Mouse (Mus musculus) sigmoid colon, adult 10 weeks (tissue): ENCODE data around the gene Ints3. TPM values are rescaled to one million over a fixed set of nuclear protein-coding genes. Genes with fewer than 3 reads are reported as not detected.

Experiments
- polyA plus RNA-seq: library from polyadenylated mRNA; stranded (reverse); fragments of 350-450 nt; fragmentation: Illumina TruSeq; extraction: RNeasy Lipid Tissue Mini Kit (QIAGEN cat#74804); gene quantifications from one replicate; pipeline ENCODE4 v1.2.3, GENCODE M21; 2014; ENCODE audit warnings: low read depth, low replicate concordance

Ints3 gene
- polyA plus RNA-seq: 19.1 TPM

GRCm38 (mm10) chr3:90433381-90434020, at the start of gene Ints3:
Gene Ints3, minus strand, starts transcription at chr3:90433622.

GRCm38 (mm10) chr3:90475831-90476611, 42.6 kb upstream of the Ints3 start, which contains the start of gene Ilf2:
Gene Ilf2, plus strand, starts transcription at chr3:90476126.

GRCm38 (mm10) chr3:90465686-90466310, 32.4 kb upstream of the Ints3 start, which contains the start of gene Npr1:
Gene Npr1, minus strand, starts transcription at chr3:90465866.

GRCm38 (mm10) chr3:90389511-90390490, 43.6 kb downstream of the Ints3 start, which contains the start of gene Slc27a3:
Gene Slc27a3, minus strand, starts transcription at chr3:90389938.

Other genes with a start within 250 kb of the Ints3 start
- gene Rps27, start 220.0 kb downstream of the Ints3 start, polyA plus RNA-seq: 2,039 TPM
- gene Rab13, start 219.9 kb downstream of the Ints3 start, polyA plus RNA-seq: 6.8 TPM
- 130 TPM for gene Jtb, start 202.0 kb downstream of the Ints3 start, polyA plus RNA-seq
- 22.6 TPM for gene Creb3l4, start 190.1 kb downstream of the Ints3 start, polyA plus RNA-seq
- 97.3 TPM for gene Slc39a1, start 185.4 kb downstream of the Ints3 start, polyA plus RNA-seq
- gene Crtc2, start 179.5 kb downstream of the Ints3 start, polyA plus RNA-seq: 19.9 TPM
- gene Dennd4b, start 168.4 kb downstream of the Ints3 start, polyA plus RNA-seq: 1.1 TPM
- gene Gatad2b, start 140.4 kb downstream of the Ints3 start, polyA plus RNA-seq: 45.0 TPM
- not detected for gene Slc27a3, start 43.7 kb downstream of the Ints3 start, polyA plus RNA-seq
- gene Npr1, start 32.2 kb upstream of the Ints3 start, polyA plus RNA-seq: 1.4 TPM
- gene Ilf2, start 42.5 kb upstream of the Ints3 start, polyA plus RNA-seq: 48.1 TPM
- 68.4 TPM for gene Snapin, start 57.4 kb upstream of the Ints3 start, polyA plus RNA-seq
- gene Chtop, start 75.9 kb upstream of the Ints3 start, polyA plus RNA-seq: 156 TPM
- gene S100a1, start 80.8 kb upstream of the Ints3 start, polyA plus RNA-seq: 84.9 TPM
- gene S100a13, start 80.8 kb upstream of the Ints3 start, polyA plus RNA-seq: 15.8 TPM
- gene S100a14, start 93.2 kb upstream of the Ints3 start, polyA plus RNA-seq: 53.2 TPM
- gene S100a16, start 103.6 kb upstream of the Ints3 start, polyA plus RNA-seq: 96.5 TPM
- not detected for gene S100a3, start 127.0 kb upstream of the Ints3 start, polyA plus RNA-seq
- gene S100a2, start 156.6 kb upstream of the Ints3 start, polyA plus RNA-seq: not detected
- gene Gm42674, start 168.3 kb upstream of the Ints3 start, polyA plus RNA-seq: not detected
- gene S100a4, start 170.1 kb upstream of the Ints3 start, polyA plus RNA-seq: 13.6 TPM
- not detected for gene S100a5, start 174.9 kb upstream of the Ints3 start, polyA plus RNA-seq
- gene S100a6, start 179.3 kb upstream of the Ints3 start, polyA plus RNA-seq: 583 TPM
- 1.8 TPM for gene S100a7a, start 220.4 kb upstream of the Ints3 start, polyA plus RNA-seq
- gene S100a8, start 235.4 kb upstream of the Ints3 start, polyA plus RNA-seq: 9.0 TPM